Mouse (Mus musculus) heart, embryonic 16.5 days (tissue): Measurements from ENCODE around the gene Ciao1. TPM values are rescaled to one million over a fixed set of nuclear protein-coding genes. Genes with fewer than 3 reads are reported as not detected.
A peak's percentile ranks its signal among the peaks of the same experiment; 100 is the strongest.
"Not testable (repeated sequence)": the region's sequence is repeated elsewhere in the genome, so short reads cannot be mapped to it uniquely, and the experiment has no call there.

Source experiments
- ATAC-seq: fragments of 200-750 bp; cut with Nextera tagmentation; replicated peaks from 2 replicates; pipeline ENCODE4 v1.8.0; 2017; ENCODE audit warnings: moderate number of reproducible peaks; ENCODE audit not compliant: insufficient read depth, low FRiP score; ENCODE audit errors: extremely low read depth
- H3K27ac ChIP-seq: fragments of 300-500 bp; sonication (generic); 2 replicates; pipeline ENCODE4 v1.5.1; 2014; ENCODE audit warnings: mild to moderate bottlenecking, low read length, control low read depth, moderate library complexity
- H3K27me3 ChIP-seq: fragments of 300-500 bp; sonication (generic); 2 replicates; pipeline ENCODE4 v1.6.1; 2014; ENCODE audit warnings: low read length, mixed read lengths; ENCODE audit not compliant: control insufficient read depth, insufficient read depth
- H3K36me3 ChIP-seq: fragments of 300-500 bp; sonication (generic); 2 replicates; pipeline ENCODE4 v1.6.1; 2014; ENCODE audit not compliant: control insufficient read depth, insufficient read depth
- H3K4me1 ChIP-seq: fragments of 300-500 bp; sonication (generic); 2 replicates; pipeline ENCODE4 v1.6.1; 2014; ENCODE audit warnings: low read length, mixed read lengths; ENCODE audit not compliant: control insufficient read depth, insufficient read depth
- H3K4me2 ChIP-seq: fragments of 300-500 bp; sonication (generic); 2 replicates; pipeline ENCODE4 v1.6.1; 2014; ENCODE audit warnings: low read depth, mild to moderate bottlenecking, control low read depth, low read length
- H3K4me3 ChIP-seq: fragments of 300-500 bp; sonication (generic); 2 replicates; pipeline ENCODE4 v1.5.1; 2014; ENCODE audit warnings: mild to moderate bottlenecking, control low read depth, low read length
- H3K9ac ChIP-seq: fragments of 300-500 bp; sonication (generic); 2 replicates; pipeline ENCODE4 v1.6.1; 2014; ENCODE audit warnings: low read length, control low read depth
- H3K9me3 ChIP-seq: fragments of 300-500 bp; sonication (generic); replicated peaks from 2 replicates; pipeline ENCODE4 v1.6.1; 2016; ENCODE audit warnings: low read length; ENCODE audit not compliant: control insufficient read depth
- WGBS: fragments of 180-500 bp; shearing (Covaris S2); extraction: QIAGEN DNeasy Blood & Tissue Kit; methylation state at CpG from one replicate; pipeline ENCODE4 v1.1.7; 2014; 5-methylcytosine and 5-hydroxymethylcytosine counted together
- polyA plus RNA-seq: library from polyadenylated mRNA; unstranded; fragments of >200 nt; fragmentation: Nextera tagmentation; extraction: Ambion mirVana; gene quantifications from 2 replicates; pipeline ENCODE4 v1.2.1, GENCODE M21; 2015

Ciao1 gene
- polyA plus RNA-seq, 1 experiment from 2014 or later = 59.6 TPM

DNA sequence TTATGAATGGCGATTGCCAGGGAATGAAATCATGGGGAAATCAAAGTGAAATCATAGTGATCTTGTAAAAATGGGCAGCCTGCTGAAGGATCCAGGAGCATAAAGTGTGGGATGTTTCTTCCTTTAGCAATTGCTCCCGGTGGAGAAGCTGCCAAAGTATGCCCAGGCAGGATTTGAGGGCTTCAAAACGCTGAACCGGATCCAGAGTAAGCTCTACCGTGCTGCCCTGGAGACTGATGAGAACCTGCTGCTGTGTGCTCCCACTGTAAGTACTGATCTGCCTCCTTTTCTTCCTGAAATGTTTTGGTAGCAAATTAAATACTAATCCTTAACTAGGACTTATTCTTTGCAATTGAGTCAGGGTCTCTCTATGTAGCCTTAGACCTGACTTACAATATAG, 29.9 kb downstream of the Ciao1 start:
- no peak overlapping the region for H3K9ac ChIP-seq
- H3K36me3 ChIP-seq = peaks cover 71% of the 10 kb centered on the region
- WGBS = 97% methylated on average over 5 of the region's 5 CpGs
- no peaks in the 10 kb centered on the region for H3K27me3 ChIP-seq
- H3K9me3 ChIP-seq = no peaks in the 10 kb centered on the region
- no peak overlapping the region for H3K27ac ChIP-seq
- no peak overlapping the region for H3K4me2 ChIP-seq
- no peak for ATAC-seq
- H3K4me3 ChIP-seq = no peak overlapping the region
- H3K4me1 ChIP-seq = no peaks in the 10 kb centered on the region

GRCm38 (mm10) chr2:127210701-127211100, 36.9 kb downstream of the Ciao1 start:
- 91% methylated on average over 11 of the region's 11 CpGs for WGBS
- Histone ChIP-seq H3K27ac (no peak overlapping the region), H3K27me3 (no peaks in the 10 kb centered on the region), H3K4me1 (peaks cover 8% of the 10 kb centered on the region), H3K4me3 (no peak overlapping the region), H3K9me3 (no peaks in the 10 kb centered on the region), H3K9ac (no peak overlapping the region), H3K4me2 (no peak overlapping the region), H3K36me3 (peaks cover 42% of the 10 kb centered on the region)
- ATAC-seq = no peak

- ATAC-seq = no peak; the same call in 1 of the 2 replicates
- peak overlapping the region; percentile 92 for H3K9ac ChIP-seq
Measured at GRCm38 (mm10) chr2:127208452-127208769, 39.2 kb downstream of the Ciao1 start.

GRCm38 (mm10) chr2:127207547-127208451, 39.8 kb downstream of the Ciao1 start, which contains the start of the genes 1810024B03Rik and Snrnp200:
Gene 1810024B03Rik (minus strand): TSS chr2:127208280.
Gene Snrnp200 (plus strand): TSS chr2:127208386.
- H3K9ac ChIP-seq = peak within 1 kb of the TSS; percentile 92
- peaks cover 8% of the 10 kb centered on the region for H3K4me1 ChIP-seq
- ATAC-seq = peak; percentile 99
- H3K27me3 ChIP-seq = no peaks in the 10 kb centered on the region
- H3K4me3 ChIP-seq = peak within 1 kb of the TSS; percentile 96
- H3K9me3 ChIP-seq = no peaks in the 10 kb centered on the region
- peaks cover 23% of the 10 kb centered on the region for H3K36me3 ChIP-seq
- peak within 1 kb of the TSS; percentile 95 for H3K4me2 ChIP-seq
- 9% methylated on average over 36 of the region's 36 CpGs for WGBS
- H3K27ac ChIP-seq = peak within 1 kb of the TSS; percentile 78

More at GRCm38 (mm10) chr2:127208452-127208769, 39.2 kb downstream of the Ciao1 start:
- Histone ChIP-seq H3K27me3 (no peaks in the 10 kb centered on the region), H3K27ac (peak overlapping the region; percentile 78), H3K36me3 (peaks cover 26% of the 10 kb centered on the region), H3K9me3 (no peaks in the 10 kb centered on the region), H3K4me2 (peak overlapping the region; percentile 95), H3K4me3 (peak overlapping the region; percentile 96), H3K4me1 (peaks cover 8% of the 10 kb centered on the region)
- under 1% methylated on average over 17 of the region's 17 CpGs for WGBS

GRCm38 (mm10) chr2:127206916-127207315, 40.7 kb downstream of the Ciao1 start:
- H3K27me3 ChIP-seq = no peaks in the 10 kb centered on the region
- peaks cover 15% of the 10 kb centered on the region for H3K36me3 ChIP-seq
- peaks cover 8% of the 10 kb centered on the region for H3K4me1 ChIP-seq
- H3K4me2 ChIP-seq = no peak overlapping the region
- no peak overlapping the region for H3K27ac ChIP-seq
- H3K4me3 ChIP-seq = no peak overlapping the region
- ATAC-seq = no peak
- no peak overlapping the region for H3K9ac ChIP-seq
- WGBS = 89% methylated on average over 2 of the region's 2 CpGs
- no peaks in the 10 kb centered on the region for H3K9me3 ChIP-seq

DNA sequence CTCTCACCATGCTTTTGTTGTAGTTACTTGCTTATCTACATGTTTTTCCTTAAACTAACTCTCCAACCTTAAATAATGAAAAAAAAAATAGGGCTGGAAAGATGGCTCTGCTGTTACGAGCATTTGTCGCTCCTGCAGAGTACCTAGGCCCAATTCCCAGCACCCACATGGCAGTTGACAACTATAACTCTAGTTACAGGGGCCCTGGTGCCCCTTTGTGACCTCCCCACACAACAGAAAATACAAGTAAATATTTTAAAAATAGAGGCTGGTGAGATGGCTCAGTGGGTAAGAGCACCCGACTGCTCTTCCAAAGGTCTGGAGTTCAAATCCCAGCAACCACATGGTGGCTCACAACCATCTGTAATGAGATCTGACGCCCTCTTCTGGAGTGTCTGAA, 41.7 kb downstream of the Ciao1 start:
- H3K27me3 ChIP-seq, H3K4me3 ChIP-seq, H3K9ac ChIP-seq, ATAC-seq, H3K9me3 ChIP-seq, H3K27ac ChIP-seq, H3K4me1 ChIP-seq, H3K36me3 ChIP-seq, H3K4me2 ChIP-seq: not testable (repeated sequence)
- 81% methylated on average over 4 of the region's 4 CpGs for WGBS

DNA sequence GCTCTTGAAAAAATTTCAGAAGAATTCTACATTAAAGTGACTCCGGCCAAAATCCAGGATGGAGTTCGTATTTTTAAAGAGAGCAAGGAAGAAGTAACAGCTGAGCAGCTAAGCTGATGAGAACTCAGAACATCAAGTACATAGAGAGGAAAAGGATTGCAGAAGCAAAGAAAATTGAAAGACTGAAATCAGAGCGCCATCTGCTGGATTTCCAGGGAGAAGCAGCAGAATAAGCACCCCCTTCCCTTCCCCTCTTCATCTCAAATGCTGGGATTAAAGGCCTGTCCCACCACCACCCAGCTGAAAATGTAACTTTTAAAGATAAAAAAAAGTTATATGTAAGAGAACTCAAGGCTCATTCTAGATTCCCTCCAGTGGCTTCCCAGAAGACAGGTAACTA, 42.7 kb downstream of the Ciao1 start:
- no peak overlapping the region for H3K4me2 ChIP-seq
- peaks cover 8% of the 10 kb centered on the region for H3K4me1 ChIP-seq
- no peak overlapping the region for H3K27ac ChIP-seq
- no peak overlapping the region for H3K9ac ChIP-seq
- no peaks in the 10 kb centered on the region for H3K9me3 ChIP-seq
- 25% methylated on average over 3 of the region's 3 CpGs for WGBS
- no peaks in the 10 kb centered on the region for H3K27me3 ChIP-seq
- no peaks in the 10 kb centered on the region for H3K36me3 ChIP-seq
- no peak overlapping the region for H3K4me3 ChIP-seq
- no peak for ATAC-seq

Other genes starting within 250 kb of the Ciao1 start
- 8.1 and 9.2 TPM in 2 replicates for gene Ap4e1, start 239.1 kb downstream of the Ciao1 start, polyA plus RNA-seq
- gene Blvra, start 177.2 kb downstream of the Ciao1 start, polyA plus RNA-seq = 42.8 and 48.4 TPM in 2 replicates
- 54.5 and 58.2 TPM in 2 replicates for gene Ncaph, start 113.9 kb downstream of the Ciao1 start, polyA plus RNA-seq
- gene Itpripl1, start 104.4 kb downstream of the Ciao1 start, polyA plus RNA-seq = 13.5 and 14.3 TPM in 2 replicates
- gene 1810024B03Rik, start 39.5 kb downstream of the Ciao1 start, polyA plus RNA-seq = 0.93 and 1.2 TPM in 2 replicates
- 40.4 and 41.7 TPM in 2 replicates for gene Snrnp200, start 39.4 kb downstream of the Ciao1 start, polyA plus RNA-seq
- gene Tmem127, start 92 bp upstream of the Ciao1 start, polyA plus RNA-seq = 20.3 and 23.4 TPM in 2 replicates
- 113 and 115 TPM in 2 replicates for gene Stard7, start 22.4 kb upstream of the Ciao1 start, polyA plus RNA-seq
- 10.4 and 18.1 TPM in 2 replicates for gene Dusp2, start 88.3 kb upstream of the Ciao1 start, polyA plus RNA-seq
- not detected in 2 replicates for gene Astl, start 90.8 kb upstream of the Ciao1 start, polyA plus RNA-seq
- 1.3 and 1.4 TPM in 2 replicates for gene Adra2b, start 115.4 kb upstream of the Ciao1 start, polyA plus RNA-seq
- 0.35 and 0.44 TPM in 2 replicates for gene Gpat2, start 177.4 kb upstream of the Ciao1 start, polyA plus RNA-seq
- gene Fahd2a, start 196.7 kb upstream of the Ciao1 start, polyA plus RNA-seq = 27.8 and 31.8 TPM in 2 replicates